Mouse (Mus musculus): ENCODE measurements around the gene Hbp1.

Gene Hbp1

GRCm38 (mm10) chr12:31949759-31950658, at the start of gene Hbp1:
Gene Hbp1 (minus strand): TSS chr12:31950535.
- DNase-seq (ENCODE audit: low spot score), result peak; percentile 96

DNA sequence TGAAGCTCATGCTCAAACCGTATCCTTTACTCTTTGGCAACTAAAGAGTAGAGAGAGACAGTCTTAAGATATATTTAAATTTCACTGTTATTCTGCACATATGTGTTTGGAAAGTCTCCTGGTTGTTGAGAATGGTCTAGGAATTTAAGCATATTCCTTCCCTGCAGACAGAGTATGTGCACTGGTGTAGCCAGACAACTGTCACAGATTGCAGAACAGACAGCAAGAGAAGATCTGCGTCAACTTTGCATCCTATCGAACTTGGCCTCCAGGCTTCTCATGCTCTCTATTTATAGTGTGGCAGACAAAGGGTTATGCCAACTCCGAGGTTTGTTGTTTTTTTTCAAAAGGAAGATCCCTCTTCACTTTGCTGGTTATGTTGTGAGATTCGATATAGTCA, 48.4 kb upstream of the Hbp1 start:
- no peak for DNase-seq (ENCODE audit: low spot score)

- DNase-seq (ENCODE audit: low spot score), result no peak
Observed at GRCm38 (mm10) chr12:31997328-31997878, 47.1 kb upstream of the Hbp1 start.

DNA sequence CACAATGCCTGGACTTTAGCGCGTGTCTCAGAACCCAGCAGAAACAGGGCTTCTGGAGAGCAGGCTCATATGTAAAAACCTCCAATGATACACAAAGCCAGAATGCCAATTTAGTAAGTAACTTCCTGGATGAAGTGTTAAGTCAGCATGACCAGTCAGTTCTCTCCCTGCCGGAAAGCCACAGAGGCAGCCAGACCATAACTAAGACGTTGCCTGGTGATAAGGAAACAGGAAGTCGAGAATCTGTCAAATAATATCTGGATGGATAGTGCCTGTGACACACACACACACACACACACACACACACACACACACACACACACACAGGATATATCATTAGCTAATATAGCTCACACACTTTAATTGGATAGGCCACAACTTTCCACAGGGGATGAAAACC, 46.5 kb upstream of the Hbp1 start:
- DNase-seq (ENCODE audit: low spot score), result no peak

- no peak for DNase-seq (ENCODE audit: low spot score)
Observed at GRCm38 (mm10) chr12:31990575-31990974, 40.2 kb upstream of the Hbp1 start.

DNA sequence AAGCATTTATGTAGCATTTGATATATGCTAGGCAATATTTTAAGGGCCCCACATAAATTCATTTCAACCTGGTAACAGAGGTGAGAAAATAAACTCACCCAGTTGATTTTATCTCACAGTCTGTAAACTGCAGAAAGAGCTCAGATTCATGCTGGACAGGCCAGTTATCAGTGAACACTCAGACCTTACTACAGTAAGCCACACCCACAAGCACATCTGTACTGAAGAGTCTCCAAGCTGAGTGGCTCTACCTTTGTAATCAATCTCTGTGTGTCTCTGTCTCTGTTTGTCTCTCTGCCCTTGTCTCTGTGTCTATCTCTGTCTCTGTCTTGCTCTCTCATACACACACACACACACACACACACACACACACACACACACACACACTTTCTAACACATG, 39.4 kb upstream of the Hbp1 start:
- no peak for DNase-seq (ENCODE audit: low spot score)

DNA sequence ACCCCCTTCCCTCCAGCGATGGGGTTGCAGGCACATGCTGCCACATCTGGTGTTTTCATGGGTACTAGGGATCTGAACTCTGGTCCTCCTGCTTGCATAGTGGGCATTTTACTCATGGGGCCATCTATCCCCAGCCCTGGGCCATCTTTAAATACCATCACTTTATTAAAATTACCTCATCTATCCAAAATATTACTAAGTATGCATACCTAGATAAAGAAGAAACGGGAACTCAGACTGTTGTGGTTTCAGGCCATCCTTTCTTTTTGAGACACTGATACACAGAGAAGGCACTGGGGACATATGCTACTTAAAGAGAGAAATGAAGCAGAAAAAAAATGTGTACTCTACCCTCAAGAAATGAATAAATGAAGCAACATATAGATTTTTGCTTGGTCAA, 36.1 kb upstream of the Hbp1 start:
- no peak for DNase-seq (ENCODE audit: low spot score)

- no peak for DNase-seq (ENCODE audit: low spot score)
Observed at GRCm38 (mm10) chr12:31985738-31986137, 35.4 kb upstream of the Hbp1 start.

GRCm38 (mm10) chr12:31984664-31985063, 34.3 kb upstream of the Hbp1 start:
- DNase-seq (ENCODE audit: low spot score), result peak; percentile 22

- no peak for DNase-seq (ENCODE audit: low spot score)
Observed at GRCm38 (mm10) chr12:31984206-31984605, 33.9 kb upstream of the Hbp1 start.

DNA sequence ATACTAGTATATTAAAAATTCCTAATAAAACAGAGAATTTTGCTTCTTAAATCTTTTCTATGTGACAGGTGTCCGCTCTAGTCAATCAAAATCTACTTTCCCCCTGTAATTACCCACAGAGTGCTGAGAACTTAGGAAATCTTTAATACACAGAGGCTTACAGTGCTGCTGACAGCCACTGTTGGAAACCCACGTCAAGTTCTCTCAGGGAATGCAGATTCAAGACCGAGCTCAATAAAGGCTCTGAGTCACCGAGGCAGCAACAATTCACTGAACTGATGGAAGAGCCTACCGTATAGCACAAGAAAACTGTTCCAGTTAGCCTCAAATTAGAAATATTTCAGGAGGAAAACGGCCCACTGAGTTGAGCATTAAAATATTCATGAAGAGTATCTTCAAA, 33.4 kb upstream of the Hbp1 start:
- DNase-seq (ENCODE audit: low spot score), result no peak

- DNase-seq (ENCODE audit: low spot score), result no peak
Observed at GRCm38 (mm10) chr12:31983238-31983637, 32.9 kb upstream of the Hbp1 start.

- DNase-seq (ENCODE audit: low spot score), result no peak
Observed at GRCm38 (mm10) chr12:31977613-31978195, 27.4 kb upstream of the Hbp1 start.

GRCm38 (mm10) chr12:31976544-31976943, 26.2 kb upstream of the Hbp1 start:
- DNase-seq (ENCODE audit: low spot score), result no peak

DNA sequence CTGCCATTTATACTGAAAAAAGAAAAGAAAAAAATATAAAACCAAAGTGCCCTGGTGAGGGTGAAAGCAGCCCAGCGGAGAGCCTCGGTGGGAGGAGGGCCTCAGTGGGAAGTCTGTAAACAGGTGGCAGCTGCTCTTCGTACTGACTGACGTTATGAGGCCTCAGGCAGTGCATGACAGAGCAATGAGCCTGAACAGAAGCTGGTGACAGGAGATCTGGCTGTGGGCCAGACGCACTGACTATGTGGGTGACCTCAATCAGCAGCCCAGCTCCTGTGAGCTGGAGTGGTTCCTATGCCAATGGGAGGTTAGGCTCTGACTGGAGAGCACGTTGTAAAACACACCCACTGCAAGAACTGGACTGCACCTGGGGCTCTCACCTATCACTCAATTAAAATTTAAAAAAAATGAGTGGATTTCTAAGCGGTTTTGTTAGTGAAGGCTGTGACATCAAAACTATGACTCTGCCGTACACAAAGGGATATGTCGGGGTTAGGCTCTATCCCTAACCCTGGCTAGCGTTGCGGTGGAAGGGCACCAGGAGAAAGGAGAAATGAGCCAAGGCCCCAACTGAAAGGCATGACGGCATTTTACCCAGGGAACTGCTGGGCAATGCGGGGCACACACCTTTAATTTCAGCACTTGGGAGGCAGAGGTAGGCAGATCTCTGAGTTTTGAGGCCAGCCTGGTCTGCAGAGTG, 23.3 kb upstream of the Hbp1 start:
- DNase-seq (ENCODE audit: low spot score), result peak; percentile 29

DNA sequence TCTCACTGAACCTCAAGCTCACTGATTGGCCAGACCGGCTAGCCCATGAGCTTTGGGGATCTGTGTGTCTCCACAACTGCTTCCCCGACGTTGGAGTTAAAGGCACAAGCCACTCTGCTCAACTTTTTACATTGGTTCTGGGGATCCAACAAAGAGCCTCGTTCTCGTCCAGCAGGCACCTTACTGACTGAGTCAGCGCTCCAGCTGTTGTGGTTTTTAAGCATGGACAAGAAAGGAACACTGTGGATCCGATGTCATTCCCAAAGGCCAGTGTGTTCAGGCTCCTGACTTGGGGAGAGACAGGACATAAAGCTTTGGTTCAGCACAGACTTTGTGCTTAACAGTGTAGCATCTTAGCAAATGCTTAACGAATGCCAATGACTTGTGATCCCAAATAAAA, 21.2 kb upstream of the Hbp1 start:
- no peak for DNase-seq (ENCODE audit: low spot score)

DNA sequence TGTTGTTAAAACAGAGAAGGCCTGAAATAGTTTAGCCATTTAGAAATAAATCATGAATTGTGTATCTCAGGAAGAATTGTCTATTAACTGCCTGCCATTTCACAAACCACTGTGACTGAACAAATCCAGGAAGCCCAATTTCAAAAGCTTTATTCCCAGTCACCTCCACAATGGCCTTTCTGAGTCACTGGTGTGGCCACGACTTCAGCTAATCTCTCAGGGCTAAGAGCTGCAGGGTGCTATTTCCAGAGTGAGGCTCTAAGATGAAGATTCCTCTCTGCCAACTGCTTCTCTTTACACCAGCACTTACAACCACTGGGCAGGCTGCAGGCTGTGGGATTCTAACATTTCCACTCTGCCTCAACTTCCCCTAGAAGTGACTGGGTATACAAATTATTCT, 18.8 kb upstream of the Hbp1 start:
- no peak for DNase-seq (ENCODE audit: low spot score)

- DNase-seq (ENCODE audit: low spot score), result no peak
Observed at GRCm38 (mm10) chr12:31967536-31967935, 17.2 kb upstream of the Hbp1 start.

GRCm38 (mm10) chr12:31966405-31966804, 16.1 kb upstream of the Hbp1 start:
- DNase-seq (ENCODE audit: low spot score), result no peak

DNA sequence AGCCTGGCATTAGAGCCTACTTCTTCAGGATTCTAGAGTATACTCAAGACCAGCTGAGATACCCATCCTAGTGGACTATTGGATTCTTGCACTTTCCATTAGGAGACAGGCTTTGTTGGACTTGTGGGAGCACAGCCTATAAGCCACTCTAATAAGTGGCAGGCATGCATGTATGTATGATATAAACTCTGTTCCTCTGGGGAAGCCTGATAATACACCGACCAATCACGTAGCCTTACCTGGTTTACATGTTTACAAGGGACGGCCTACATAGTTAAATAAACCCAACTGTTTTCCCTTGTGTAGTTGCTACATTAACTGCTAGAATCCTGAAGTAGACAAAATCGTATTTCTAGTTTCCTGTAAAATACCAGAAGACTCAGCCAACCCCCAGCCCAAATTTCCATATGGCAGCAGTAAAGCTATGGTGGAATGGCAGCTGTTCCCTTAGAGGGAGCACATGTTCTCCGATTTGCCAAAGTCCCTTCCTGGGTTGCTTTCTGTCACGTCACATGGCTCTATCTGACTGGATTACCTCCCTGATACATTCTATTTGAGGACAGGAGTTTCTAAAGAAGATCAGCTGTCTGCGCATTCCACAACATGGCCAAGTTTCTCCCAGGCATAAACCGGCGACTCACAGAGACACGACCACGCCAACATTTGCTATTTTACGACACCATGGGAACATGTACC, 15.3 kb upstream of the Hbp1 start:
- DNase-seq (ENCODE audit: low spot score), result no peak

GRCm38 (mm10) chr12:31964074-31964473, 13.7 kb upstream of the Hbp1 start:
- DNase-seq (ENCODE audit: low spot score), result no peak

GRCm38 (mm10) chr12:31955843-31956242, 5.5 kb upstream of the Hbp1 start:
- no peak for DNase-seq (ENCODE audit: low spot score)

Data from ovary, postnatal 36 days (tissue).